Mouse (Mus musculus) yolk sac, embryonic 10.5 days (tissue): ENCODE measurements around the gene Trpm3.
"Not testable (repeated sequence)": the region's sequence is repeated elsewhere in the genome, so short reads cannot be mapped to it uniquely, and the experiment has no call there.

Source experiments
- DNase-seq: peaks from one replicate; pipeline ENCODE4 v3.0.0-alpha.2; 2017; ENCODE audit warnings: low spot score

Trpm3 gene

GRCm38 (mm10) chr19:22848783-22849576 lies 710.1 kb downstream of the Trpm3 start:
- DNase-seq = no peak

DNA sequence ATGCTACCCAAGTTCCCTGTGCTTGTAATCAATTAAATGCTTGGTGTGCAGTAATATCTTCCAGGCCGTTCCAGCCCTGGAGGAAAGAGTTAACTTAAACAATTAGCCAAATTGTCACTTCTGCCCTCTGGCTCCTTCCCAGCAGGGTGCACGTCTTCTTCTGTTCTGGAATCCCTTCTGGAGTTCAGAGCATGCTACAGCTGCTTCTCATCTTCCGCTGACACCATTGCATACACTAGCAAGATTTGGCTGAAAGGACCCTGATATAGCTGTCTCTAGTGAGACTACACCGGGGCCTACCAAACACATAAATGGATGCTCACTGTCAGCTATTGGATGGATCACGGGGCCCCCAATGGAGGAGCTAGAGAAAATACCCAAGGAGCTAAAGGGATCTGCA lies 712.6 kb downstream of the Trpm3 start:
- not testable (repeated sequence) for DNase-seq

- DNase-seq = no peak
These were observed 720.8 kb downstream of the Trpm3 start for GRCm38 (mm10) chr19:22859644-22860043.

DNA sequence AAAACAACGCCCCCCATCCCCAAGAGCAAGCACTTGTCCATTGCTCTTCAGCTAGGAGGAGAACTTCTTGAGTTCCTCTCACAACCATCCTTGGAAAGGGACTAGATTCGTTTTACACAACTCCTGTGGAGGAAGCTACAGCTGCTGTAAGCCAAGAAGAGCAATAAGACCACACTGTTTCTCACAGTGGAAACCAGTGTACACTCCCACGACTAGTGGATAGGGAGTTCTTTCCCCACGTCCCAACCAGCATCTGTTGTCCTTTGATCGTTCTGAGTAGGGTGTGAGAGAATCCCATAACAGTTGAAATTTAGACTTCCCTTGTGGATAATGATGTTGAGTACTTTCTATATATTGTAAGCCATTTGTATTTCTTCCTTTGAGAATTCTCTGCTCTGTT lies 728.6 kb downstream of the Trpm3 start:
- DNase-seq = no peak

DNA sequence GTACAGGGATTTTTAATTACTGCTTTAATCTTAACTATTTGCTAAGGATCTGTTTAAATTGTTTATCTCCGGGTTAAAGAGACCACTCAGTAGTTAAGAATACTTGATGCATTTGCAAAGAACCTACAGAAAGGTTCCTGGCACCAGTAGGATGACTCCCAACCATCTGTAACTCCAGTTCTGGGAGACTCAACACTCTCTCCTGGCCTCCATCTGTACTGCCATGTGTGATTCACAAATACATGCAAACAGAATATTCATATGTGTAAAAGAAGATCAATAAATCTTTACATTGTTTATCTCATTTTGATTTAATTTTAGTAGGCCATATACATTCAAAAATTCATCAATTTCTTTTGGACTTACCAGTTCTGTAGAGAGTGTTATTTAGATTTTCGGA lies 731.0 kb downstream of the Trpm3 start:
- DNase-seq = no peak

DNA sequence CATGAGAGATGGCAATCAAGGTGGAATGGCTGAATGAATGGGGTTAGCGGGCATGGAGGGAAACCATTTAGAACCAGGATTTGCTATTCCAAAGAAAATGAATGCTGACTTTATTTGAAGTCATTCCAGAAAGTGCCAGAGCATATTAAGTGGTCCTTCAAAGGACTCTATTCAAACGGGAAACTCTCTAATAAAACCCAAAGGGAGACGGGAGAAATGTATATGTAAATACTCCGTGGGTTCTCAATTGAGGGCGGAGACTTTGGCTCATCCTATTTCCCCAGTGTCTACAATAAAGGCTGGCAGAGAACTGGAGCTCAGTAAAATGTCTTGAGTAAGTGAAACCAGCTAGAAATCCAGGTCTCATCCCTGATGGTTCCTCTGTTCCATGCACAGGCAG lies 733.6 kb downstream of the Trpm3 start:
- no peak for DNase-seq

- DNase-seq = no peak
These were observed 741.4 kb downstream of the Trpm3 start for GRCm38 (mm10) chr19:22880199-22880598.

DNA sequence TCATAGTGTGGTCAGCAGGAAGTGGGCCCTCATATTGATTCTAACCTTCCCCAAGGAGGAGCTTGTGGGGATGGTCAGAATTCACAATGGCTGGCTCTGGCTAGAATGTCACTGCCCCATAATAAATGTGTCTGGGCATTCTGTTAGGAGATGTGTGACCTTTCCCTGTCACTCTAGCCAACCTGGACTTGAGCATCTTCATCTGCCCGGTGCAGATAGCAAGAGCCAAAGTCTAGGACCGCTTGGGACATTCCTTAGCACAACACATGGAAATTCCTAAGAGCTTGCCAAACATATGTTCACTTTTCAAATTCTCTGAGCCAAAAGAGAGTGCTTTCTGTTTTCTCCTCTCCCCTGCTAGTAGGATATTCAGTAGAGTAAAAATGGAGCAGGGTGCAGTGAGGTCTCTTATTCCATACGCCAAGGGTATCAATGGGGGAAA lies 743.8 kb downstream of the Trpm3 start:
- DNase-seq = no peak

- no peak for DNase-seq
These were observed 744.3 kb downstream of the Trpm3 start for GRCm38 (mm10) chr19:22883154-22883553.

- DNase-seq = peak; percentile 6
These were observed 745.0 kb downstream of the Trpm3 start for GRCm38 (mm10) chr19:22883744-22884317.

DNA sequence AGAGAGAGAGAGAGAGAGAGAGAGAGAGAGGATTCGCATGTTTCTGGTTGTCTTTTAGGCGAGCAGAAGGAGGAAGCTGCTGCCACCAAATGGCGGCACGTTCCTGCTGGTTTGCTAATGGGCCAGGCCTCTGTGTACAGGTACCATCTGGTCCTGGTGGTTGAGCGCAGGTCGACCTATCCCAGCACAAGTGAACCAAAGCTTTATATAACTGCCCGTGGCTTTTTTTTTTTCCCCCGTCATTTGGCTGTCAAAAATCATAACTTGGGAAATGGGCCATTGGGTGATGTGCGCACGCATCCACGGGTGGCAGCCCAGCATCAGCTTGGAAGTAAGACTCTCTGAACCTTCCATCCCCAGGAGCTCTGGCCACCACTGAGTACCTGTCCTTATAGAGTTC lies 745.5 kb downstream of the Trpm3 start:
- no peak for DNase-seq

GRCm38 (mm10) chr19:22885051-22885450 lies 746.2 kb downstream of the Trpm3 start:
- DNase-seq = no peak

DNA sequence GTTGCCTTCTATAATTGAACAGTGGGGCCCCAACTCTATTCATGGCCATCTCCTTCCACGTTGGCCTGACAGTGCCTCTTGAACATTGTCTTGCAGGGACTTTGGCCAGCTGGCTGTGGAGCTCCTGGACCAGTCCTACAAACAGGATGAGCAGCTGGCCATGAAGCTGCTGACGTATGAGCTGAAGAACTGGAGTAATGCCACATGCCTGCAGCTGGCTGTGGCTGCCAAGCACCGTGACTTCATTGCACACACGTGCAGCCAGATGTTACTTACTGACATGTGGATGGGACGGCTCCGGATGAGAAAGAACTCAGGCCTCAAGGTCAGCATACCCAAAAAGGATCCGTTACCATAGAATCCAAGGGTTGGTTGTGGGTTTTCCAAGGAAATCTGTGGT lies 763.0 kb downstream of the Trpm3 start:
- DNase-seq = no peak

GRCm38 (mm10) chr19:22902386-22902785 lies 763.5 kb downstream of the Trpm3 start:
- DNase-seq = no peak

- no peak for DNase-seq
These were observed 766.2 kb downstream of the Trpm3 start for GRCm38 (mm10) chr19:22905066-22905482.

GRCm38 (mm10) chr19:22910686-22911085 lies 771.8 kb downstream of the Trpm3 start:
- no peak for DNase-seq

- DNase-seq = no peak
These were observed 774.1 kb downstream of the Trpm3 start for GRCm38 (mm10) chr19:22912971-22913370.

DNA sequence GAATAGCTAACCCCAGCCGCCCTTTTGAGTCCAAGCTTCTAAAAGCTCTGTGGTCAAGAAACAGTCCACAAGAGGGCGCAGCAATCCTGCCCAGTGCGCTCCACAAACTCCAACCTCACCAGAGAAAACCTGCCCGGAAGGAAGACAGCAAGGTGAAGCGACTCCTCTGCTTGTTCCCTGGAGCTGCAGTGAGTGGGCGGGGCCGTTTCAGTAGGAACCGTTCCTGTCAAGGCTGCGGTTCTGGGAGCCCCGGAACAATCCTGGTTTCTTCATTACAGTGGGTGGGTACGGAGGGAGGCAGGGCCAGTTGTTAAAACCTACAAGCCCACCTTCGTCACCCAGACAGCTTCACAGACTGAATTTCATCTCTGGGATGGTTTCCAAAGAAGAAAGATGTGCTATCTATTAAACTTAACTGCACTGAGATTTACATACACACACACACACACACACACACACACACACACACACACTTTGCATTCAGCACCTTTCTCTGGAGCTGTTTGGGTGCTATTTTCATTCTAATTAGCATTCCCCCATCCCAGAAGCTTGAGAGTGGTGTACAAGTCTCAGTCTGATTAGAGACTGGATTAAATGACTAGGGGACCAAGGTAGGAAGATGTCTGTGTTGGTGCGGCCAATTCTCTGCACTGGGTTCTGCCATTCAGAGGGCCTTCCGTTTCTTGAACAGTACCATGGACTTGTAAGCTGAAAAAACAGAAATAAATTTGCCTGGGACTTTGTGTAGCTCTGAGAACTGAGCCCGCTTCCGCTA lies 777.2 kb downstream of the Trpm3 start:
- DNase-seq = peak; percentile 76

DNA sequence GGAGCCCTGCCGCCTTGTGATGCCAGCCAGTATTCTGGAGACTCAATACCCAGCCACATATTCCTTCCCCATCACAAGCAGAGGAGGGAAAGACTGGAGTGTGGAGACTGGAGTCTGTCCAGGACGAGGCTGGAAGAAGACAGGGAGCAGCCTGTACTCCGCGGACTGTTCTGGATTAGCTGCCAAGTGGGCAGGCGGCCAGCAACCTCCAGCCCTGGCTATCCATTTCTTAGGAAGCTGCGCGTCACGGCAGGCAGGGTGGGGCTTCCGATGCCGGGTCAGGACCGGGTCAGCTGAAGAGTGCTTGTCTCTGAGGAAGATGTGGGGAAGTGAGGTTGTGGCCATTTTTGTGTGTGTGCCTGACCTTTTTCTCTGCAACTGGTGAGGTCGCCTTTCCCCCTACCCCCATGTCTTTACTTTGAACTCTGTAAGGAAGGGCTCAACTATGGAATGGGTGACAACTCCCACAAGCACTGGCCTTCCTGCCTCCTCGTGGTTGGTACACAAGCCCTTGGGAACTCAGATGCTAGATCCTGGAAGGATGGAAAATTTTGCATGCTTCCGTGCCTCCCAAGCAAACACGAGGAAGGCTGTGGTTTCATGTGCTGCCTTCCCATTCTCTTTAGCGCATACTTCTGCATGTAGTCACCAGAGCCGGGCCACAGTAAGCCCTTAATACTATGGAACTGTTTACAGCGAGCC lies 777.9 kb downstream of the Trpm3 start:
- DNase-seq = peak; percentile 39

DNA sequence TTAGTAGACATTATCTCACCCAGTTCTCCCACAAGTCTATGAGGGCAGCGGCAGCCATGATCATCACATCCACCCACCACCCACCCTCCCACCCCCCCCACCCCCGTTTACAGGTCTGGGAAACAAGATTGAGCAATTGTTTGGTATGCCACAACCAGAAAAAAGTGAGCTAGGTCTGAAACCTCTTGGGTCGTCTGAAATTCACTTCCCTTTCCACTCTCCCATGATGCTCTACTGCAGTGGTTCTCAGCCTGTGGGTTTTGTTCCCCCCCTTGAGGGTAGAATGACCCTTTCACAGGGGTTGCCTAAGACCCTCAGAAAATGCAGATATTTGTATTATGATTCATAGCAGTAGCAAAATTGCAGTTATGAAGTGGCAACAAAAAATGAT lies 778.5 kb downstream of the Trpm3 start:
- no peak for DNase-seq

DNA sequence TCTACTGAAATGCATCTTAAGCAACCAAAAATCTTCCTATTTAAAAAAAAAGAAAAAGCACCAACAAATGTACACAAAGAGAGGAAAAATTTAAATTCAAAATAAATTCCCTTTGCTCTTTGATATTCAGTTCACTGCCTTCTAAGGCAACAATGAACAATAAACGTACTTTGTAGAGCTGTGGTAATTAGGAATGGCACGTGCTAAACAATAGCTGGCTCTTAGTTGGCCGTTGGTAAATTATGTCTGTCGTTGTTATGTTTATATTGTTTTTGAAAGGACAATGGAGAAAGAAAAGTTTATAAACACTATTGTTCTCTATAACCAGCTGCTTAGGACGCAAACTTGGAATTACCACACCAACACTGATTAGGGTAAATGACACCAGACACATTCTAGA lies 782.1 kb downstream of the Trpm3 start:
- no peak for DNase-seq
